Mouse (Mus musculus) telencephalon, adult 2 months (tissue): ENCODE data around the gene Hist1h2an.
A peak's percentile ranks its signal among the peaks of the same experiment; 100 is the strongest.

Experiments
- DNase-seq: peaks from one replicate; pipeline ENCODE4 v3.0.0-alpha.2; 2011; ENCODE audit warnings: low read depth, low spot score

Hist1h2an gene

DNA sequence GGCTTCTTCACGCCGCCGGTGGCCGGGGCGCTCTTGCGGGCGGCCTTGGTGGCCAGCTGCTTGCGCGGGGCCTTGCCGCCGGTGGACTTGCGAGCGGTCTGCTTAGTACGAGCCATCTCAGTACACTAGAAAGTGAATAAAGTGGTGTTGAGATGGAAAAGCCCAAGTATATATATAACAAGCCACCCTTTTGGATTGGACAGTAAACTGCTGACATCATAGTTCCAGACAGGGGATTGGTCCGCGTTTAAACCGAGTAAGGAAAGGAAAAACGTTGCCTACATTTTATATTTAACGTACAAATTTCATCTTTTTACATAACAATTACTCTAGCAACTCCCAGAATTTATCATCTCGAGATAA lies 3.8 kb downstream of the Hist1h2an start, which contains the start of gene Hist1h3i:
Gene Hist1h3i (minus strand): TSS at position 116 of the 363 bp plus-strand sequence.
- peak; percentile 94 for DNase-seq

DNA sequence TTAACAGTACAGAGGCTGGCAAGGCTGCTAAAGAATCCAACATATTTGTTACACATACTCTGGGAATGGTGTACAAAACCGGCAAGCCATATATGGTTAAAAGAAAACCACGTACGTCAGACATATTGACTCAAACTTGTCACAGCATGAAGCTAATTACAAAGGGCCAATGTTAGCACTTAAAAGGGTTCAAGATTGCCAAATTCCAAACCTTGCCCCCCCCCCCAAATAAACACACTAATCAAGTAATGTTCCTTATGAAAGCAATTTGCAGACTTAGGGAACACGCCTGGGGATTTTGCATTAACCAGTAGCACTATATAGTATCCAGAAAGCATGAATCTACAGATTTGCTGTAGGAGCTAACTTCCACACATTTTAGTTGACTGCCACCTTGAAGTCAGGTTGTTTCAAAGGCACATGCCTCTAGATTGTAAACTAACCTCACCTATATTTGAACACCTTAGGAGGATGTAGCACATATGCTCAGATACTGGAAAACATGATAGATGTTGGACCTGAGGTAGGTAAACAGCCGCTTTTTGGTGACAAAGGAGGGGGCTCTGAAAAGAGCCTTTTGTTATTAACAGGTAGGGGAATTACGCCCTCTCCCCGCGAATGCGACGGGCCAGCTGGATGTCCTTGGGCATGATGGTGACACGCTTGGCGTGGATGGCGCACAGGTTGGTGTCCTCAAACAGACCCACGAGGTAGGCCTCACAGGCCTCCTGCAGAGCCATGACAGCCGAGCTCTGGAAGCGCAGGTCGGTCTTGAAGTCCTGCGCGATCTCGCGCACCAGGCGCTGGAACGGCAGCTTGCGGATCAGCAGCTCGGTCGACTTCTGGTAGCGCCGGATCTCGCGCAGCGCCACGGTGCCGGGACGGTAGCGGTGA lies 4.4 kb downstream of the Hist1h2an start:
- DNase-seq: peak; percentile 5

DNA sequence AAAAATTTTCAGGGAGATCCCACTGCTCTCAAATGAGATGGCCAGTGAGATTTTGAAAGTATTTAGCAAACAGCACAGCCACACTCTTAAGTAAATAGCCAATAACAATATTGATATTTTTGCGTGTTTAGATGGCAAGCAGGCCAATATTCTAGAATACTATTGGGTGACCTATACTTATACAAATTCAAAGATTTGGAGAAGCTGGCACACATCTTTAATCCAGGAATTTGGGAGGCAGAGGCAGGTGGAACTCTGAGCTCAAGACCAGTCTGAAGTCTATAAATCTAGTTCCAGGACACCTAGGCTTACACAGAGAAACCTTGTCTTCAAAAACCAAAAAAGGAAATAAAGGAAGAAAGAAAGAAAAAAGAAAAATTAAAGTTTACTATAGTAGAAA lies 5.4 kb downstream of the Hist1h2an start:
- DNase-seq: no peak

DNA sequence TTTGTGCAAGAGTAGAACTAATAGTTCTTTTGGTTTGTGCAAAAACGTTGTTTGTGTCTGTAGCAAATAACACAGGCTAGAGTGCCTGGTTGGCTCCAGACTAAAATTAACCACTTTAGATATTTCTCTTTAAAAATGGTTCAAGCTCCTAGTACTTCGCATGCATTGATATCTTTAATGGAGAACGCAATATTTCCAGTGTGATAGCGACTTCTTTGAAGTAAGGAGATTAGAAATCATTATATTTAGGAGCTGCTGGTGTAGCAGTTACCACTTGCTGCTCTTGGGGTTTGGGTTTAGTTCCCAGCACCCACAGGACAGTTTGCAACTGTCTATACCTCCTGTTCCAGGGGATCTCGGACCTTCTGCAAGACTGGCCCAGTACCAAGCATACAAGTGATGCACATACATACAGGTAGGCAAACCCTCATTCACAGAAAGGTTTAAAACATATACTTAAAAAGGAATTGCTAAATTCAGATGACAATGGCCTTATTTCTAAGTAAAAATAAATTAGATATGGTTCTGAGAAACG lies 5.9 kb downstream of the Hist1h2an start:
- DNase-seq: no peak

DNA sequence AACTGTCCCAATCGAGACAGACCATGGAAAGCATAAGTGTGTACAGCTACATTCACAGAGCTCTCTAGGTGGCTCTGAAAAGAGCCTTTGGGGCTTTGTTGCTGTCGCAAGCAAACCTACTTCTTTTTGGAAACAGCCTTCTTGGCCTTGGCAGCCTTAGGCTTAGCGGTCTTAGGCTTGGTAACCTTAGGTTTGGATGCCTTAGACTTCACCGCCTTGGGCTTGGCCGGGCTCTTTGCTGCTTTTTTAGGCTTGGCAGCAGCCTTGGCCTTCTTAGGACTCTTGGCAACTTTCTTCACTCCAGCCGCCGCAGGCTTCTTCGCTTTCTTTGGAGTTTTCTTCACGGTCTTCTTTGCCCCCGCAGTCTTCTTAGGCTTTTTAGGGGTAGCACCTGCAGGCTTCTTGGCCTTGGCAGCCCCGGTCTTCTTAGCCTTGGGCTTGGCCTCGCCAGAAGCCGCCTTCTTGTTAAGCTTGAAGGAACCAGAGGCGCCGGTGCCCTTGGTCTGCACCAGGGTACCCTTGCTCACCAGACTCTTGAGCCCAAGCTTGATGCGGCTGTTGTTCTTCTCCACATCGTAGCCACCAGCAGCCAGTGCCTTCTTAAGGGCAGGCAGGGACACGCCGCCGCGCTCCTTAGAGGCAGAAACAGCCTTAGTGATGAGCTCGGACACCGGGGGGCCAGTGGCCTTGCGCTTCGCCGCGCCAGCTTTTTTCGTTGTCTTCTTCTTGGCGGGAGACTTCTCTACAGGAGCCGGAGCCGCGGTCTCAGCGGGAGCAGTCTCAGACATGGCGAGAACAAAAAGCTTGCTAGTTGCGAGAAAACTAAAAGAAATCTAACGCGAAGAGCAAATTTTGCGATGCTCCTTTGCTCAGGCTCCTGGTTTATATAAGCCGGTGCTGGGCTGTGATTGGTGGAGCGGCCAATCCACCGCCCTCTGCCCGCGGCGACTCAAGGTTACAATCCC lies 7.0 kb downstream of the Hist1h2an start, which contains the start of gene Hist1h1b:
Gene Hist1h1b (minus strand): TSS at position 859 of the 965 bp plus-strand sequence.
- peak; percentile 31 for DNase-seq

DNA sequence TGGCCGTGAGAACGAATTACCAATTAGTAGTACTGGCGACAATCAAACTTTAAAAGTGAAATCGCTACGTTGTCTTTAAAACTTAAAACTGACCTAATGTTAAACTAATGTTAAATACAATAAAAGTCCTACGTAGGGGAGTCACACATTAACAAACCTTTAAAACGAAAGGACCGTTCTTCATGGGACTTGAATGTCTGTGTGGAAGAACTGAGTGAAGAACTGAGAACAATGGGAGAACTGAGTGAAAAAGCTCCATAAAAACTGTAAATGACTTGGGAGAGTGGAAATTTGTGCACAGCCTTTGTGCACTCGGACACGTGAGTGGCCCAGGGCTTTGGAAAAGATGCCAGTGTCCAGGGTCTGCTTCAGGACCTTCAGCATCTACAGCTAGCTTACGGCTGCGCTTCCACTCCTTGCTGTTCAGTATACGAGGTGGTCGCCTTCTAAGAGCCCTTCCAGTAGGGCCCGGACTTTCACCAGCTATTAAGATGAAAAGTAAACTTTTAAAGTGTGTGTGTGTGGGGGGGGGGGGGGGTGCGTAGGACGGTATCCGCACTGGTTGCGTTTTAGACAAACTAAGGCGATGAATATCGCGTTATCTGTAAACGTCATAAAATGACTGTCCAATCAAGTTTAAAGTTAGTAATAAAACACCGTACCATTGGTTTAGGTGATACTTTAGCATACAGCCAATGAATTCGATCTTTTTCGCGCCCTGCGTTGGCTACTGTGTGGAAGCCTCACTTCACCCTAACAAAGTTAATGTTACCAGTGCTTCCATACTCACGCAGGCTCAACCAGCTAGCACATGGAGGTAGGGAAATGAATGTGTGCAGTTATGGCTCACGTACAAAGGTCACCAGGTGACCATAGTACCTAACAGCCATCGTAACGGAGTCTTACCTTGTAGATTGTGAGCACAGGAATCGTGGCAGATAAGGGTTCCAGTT lies 7.9 kb downstream of the Hist1h2an start:
- peak; percentile 93 for DNase-seq

DNA sequence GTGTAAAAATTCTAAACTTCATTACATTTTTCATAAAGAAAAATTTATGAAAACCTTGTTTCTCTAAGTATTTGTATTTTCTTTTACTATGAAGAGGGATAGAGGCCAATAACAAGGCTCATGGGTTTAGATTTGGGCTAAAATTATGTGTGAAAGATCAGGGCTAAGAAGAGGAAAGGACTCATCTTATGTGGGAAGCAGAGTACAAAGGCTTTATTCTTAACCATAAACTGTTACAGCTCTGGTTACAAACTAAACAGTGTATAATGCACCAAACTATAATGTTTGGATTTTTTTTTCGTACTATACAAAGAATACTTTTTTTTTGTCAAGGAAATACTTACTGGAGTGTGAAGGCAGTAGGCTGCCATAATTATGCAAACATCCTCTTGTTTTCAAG lies 31.3 kb downstream of the Hist1h2an start:
- DNase-seq: no peak

DNA sequence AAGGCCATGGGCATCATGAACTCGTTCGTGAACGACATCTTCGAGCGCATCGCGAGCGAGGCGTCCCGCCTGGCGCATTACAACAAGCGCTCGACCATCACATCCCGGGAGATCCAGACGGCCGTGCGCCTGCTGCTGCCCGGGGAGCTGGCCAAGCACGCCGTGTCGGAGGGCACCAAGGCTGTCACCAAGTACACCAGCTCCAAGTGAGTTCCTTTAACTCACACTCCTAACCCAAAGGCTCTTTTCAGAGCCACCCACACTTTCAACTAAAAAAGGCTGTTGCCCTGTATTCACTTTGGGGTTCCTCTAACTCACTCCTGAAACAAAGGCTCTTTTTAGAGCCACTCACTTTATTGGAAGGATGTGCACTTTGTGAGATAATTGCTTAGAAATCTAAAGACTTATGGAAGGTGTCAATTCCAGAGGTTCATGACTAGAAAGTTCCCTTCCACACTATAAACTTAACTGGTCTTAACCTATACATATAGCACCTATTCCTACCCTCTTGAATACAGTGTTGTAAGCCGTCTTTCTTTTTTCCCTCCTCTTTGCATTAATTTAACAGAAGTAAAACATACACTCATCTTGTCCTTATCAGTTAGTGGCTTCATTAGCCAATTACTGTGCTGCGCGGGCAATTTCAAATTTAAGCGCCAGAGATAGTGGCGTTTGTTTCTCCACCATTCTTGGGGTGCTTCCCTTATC lies 32.6 kb downstream of the Hist1h2an start:
- peak; percentile 22 for DNase-seq

DNA sequence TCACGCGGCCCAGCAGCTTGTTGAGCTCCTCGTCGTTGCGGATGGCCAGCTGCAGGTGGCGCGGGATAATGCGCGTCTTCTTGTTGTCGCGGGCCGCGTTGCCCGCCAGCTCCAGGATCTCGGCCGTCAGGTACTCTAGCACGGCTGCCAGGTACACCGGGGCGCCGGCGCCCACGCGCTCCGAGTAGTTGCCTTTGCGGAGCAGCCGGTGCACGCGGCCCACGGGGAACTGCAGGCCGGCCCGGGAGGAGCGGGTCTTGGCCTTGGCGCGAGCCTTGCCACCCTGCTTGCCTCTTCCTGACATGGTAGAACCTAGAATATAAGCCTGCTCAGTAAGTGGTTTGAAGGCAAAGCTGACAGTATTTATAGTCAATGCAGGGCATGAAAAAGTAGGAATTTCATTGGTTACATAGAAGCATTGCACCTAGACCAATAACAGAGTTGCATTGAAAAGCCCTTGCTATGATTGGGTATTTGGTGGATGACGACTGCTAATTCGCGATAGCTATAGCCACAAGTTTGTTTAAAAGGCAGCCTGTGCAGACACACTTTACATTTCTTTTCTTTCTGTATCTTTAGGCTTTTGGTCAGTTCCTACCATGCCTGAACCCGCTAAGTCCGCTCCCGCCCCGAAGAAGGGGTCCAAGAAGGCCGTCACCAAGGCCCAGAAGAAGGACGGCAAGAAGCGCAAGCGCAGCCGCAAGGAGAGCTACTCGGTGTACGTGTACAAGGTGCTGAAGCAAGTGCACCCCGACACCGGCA lies 33.3 kb downstream of the Hist1h2an start, which contains the start of the genes Hist1h2ak and Hist1h2bn:
Gene Hist1h2ak (minus strand): TSS at position 304 of the 762 bp plus-strand sequence.
Gene Hist1h2bn (plus strand): TSS at position 600 of the 762 bp plus-strand sequence.
- peak; percentile 98 for DNase-seq

DNA sequence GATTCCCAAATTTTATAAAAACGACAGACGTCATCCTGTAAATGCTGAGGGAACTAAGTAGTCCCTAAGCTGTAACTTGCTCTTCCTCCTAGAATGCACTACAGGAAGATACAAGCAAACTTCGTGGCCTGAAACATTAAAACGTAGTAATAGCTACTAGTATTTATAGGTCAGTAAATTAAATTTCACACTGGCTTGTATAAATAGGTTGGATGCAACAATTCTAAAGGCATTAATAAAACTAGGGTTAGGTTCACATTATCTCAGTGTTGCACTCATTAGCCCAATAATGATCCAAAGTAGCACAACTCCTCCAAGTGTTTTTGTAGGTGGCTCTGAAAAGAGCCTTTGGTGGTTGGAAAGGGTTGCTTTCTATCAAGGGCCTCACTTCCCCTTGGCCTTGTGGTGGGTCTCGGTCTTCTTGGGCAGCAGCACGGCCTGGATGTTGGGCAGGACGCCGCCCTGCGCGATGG lies 33.9 kb downstream of the Hist1h2an start:
- peak; percentile 6 for DNase-seq

DNA sequence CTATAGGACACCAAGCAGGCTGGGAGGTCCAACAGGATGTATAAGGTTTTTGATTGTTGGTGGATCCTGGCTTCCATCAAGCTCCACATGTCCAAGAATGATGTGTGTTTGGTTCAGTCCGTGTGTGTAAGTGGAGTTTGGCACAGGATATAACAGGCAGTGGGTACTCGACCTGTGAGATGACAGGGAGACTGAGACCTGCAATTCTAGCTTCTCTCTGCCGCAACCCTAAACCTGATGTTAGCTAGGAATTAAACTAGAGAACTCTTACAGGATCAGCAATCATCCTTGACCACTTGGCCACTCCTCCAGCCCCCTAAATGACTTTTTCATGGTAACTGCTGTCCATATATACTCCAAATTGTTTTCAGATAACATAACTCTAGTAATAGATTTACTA lies 34.7 kb downstream of the Hist1h2an start:
- no peak for DNase-seq

DNA sequence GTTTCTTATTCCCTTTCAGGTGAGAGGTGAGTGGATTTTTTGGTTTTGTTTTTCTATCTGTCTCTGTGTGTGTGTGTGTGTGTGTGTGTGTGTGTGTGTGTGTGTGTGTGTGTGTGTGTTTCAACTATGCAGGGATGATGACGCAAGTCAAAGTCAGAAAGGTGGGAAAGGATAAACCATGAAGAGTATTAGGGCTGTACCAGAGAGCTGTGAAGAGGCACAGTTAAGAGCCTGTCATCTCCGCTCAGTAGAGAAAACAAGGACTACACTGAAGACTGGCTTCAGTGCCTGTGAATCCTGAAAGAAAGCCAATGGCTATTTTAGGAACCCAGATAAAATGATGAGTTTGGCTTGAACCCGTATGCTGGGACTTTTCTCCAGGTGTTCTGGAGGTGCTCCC lies 35.2 kb downstream of the Hist1h2an start:
- DNase-seq: no peak

DNA sequence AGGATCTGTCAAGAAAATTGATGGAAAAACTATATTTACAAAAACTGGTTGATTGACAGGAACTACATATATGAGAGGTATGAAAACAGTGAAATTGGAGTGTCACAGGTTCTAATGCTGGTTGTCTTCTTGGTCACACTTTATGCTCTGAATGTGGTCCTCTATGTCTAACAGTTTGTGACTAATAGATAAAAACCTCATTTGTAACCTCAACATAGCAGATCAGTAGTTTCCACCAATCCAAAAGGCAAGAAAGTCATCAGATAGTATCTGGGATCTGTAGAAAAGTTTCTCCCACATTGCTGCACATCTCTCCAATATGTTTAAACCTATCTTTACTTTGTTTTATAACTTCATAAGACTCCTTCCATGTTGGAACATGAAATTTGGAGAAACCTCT lies 35.6 kb downstream of the Hist1h2an start:
- DNase-seq: no peak

DNA sequence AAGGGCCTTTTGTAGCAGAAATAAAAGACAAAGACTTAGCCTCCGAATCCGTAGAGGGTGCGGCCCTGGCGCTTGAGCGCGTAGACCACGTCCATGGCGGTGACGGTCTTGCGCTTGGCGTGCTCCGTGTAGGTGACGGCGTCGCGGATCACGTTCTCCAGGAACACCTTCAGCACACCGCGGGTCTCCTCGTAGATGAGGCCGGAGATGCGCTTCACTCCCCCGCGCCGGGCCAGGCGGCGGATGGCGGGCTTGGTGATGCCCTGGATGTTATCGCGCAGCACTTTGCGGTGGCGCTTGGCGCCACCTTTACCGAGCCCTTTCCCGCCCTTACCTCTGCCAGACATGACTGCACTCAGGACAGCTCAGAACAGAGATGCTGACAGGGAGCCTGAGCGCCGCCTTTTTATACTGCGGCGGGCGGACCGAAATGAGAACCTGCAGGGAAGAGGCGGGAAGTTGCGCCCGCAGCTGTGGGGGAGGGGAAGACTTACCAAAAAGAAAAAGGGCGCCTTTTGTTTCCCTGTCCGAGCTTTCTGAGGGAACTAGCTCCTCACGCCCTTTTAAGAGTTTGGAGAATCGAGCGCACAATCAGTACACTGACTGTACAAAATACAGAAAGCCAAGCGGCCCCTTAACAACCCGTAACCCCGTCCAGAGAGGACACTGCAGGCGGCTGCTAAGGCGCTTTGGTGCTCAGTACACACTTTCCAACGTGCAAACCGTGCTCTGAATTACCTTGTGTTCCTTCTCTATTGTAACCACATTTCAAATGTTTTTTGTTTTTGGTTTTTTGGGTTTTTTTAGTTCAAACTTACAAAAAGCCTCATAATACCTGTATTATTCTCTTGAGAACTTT lies 36.6 kb downstream of the Hist1h2an start, which contains the start of gene Hist1h4k:
Gene Hist1h4k (minus strand): TSS at position 347 of the 859 bp plus-strand sequence.
- DNase-seq: peak; percentile 77

DNA sequence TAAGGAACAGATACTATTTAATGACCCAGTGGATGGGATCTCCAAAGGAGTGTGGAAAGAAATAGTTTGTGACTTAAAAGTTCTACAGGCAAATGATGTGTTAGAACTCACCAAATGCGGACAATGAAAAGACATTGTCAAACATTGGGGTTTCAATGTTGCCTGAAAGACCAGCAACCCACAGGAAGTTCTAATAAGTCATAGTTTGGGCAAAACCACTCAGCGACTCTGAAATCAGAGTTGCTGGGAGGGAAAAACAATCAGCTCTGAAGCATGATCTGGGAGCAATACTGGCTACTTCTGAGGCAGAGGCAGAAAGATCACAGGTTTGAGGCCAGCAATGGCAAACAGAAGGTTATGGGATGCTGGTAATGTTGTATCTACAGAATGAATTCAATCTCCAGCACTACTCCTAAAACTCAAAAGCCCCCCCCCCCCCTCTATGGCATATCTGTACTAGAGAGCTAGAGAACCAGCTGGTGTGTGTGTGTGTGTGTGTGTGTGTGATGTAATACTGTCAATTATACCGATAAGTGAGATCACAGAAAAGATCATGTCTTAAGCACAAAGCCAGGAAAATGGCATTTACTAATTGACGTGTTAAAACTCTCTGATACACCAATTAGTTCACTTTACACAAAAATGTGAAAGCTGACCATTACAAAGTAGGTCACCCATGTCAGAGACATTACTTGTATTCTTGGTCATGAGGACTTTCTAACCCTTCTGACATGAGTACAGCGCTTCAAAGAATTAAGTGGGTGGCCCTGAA lies 37.4 kb downstream of the Hist1h2an start:
- no peak for DNase-seq

DNA sequence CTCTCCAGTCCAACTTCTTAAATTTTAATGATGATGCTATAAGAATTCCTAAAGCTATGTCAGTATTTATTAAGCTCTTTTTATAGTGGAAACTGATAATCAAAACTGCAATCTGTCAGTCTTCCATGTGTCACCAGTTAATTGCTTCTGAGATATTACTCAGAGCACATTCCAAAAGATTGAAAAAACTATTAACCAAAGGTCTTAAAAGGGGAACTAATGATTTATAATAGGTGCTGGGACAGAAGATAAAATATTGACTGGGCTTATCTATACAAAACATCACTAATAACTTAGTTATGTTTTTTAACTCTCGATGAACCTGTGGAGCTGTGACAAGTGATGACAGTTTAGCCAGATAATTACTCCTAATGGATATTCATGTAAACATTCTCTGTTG lies 42.0 kb downstream of the Hist1h2an start:
- DNase-seq: no peak
